Mouse (Mus musculus) CH12.LX (cell line): ENCODE measurements around the gene 1600014C10Rik. TPM values are rescaled to one million over a fixed set of nuclear protein-coding genes. Genes with fewer than 3 reads are reported as not detected.

Experiments used
- DNase-seq: peaks from one replicate; pipeline ENCODE4 v3.0.0-alpha.2; 2013; ENCODE audit errors: extremely low read depth
- H3K27ac ChIP-seq: 2 replicates; pipeline ENCODE4 v1.5.1; 2012; ENCODE audit warnings: low read depth, mild to moderate bottlenecking, control low read depth, moderate library complexity; ENCODE audit not compliant: insufficient read depth
- H3K27me3 ChIP-seq: replicated peaks from 2 replicates; pipeline ENCODE3; 2012; ENCODE audit warnings: inconsistent platforms
- H3K36me3 ChIP-seq, 2 experiments: replicated peaks in 1 of 2; 2 replicates each; pipeline versions ENCODE3 to v1.6.1; 2012; ENCODE audit warnings: inconsistent platforms in 1 of 2, low read length in 1 of 2, mild to moderate bottlenecking in 1 of 2, mixed read lengths in 1 of 2, moderate library complexity in 1 of 2; ENCODE audit not compliant: control insufficient read depth in 1 of 2, insufficient read depth in 1 of 2
- H3K4me1 ChIP-seq, 2 experiments: 2 replicates each; pipeline ENCODE4 v1.6.1; 2012; ENCODE audit warnings: inconsistent platforms in 1 of 2, moderate library complexity in 1 of 2; ENCODE audit not compliant: insufficient read depth in 2 of 2, control insufficient read depth in 1 of 2
- H3K4me2 ChIP-seq: 2 replicates; pipeline ENCODE4 v1.6.1; 2012; ENCODE audit warnings: low read depth, mild to moderate bottlenecking, control low read depth; ENCODE audit not compliant: poor library complexity, insufficient read depth, severe bottlenecking
- H3K4me3 ChIP-seq, 3 experiments: fragments of 150-350 bp in 1 of 3; sonication (generic) in 1 of 3; replicated peaks in 1 of 3; 2 replicates each; pipeline versions ENCODE3 to v1.5.1; 2011 to 2012; ENCODE audit warnings: low read depth in 2 of 3, low read length in 2 of 3, mild to moderate bottlenecking in 2 of 3, moderate library complexity in 2 of 3, control low read depth in 1 of 3, improper control_type of control experiment in 1 of 3, inconsistent platforms in 1 of 3, mixed read lengths in 1 of 3; ENCODE audit not compliant: poor library complexity in 1 of 3
- H3K79me2 ChIP-seq: replicated peaks from 2 replicates; pipeline ENCODE4 v1.6.1; 2012; ENCODE audit warnings: mild to moderate bottlenecking, moderate library complexity; ENCODE audit not compliant: control insufficient read depth, poor library complexity, insufficient read depth, severe bottlenecking; ENCODE audit errors: extremely low read depth
- H3K9ac ChIP-seq: 2 replicates; pipeline ENCODE4 v1.6.1; 2012; ENCODE audit warnings: low read depth, mild to moderate bottlenecking, control low read depth, moderate library complexity; ENCODE audit not compliant: insufficient read depth
- H3K9me3 ChIP-seq: replicated peaks from 2 replicates; pipeline ENCODE3; 2012; ENCODE audit warnings: low read length, inconsistent platforms, mixed read lengths
- BHLHE40 ChIP-seq: IDR thresholded peaks from 2 replicates; pipeline ENCODE4 v1.6.1; 2011; ENCODE audit warnings: mild to moderate bottlenecking, low read depth, low read length, improper control_type of control experiment
- CHD1 ChIP-seq: IDR thresholded peaks from 2 replicates; pipeline ENCODE4 v1.6.1; 2012; ENCODE audit warnings: low read depth, low read length, improper control_type of control experiment, inconsistent platforms
- CHD2 ChIP-seq: IDR thresholded peaks from 2 replicates; pipeline ENCODE4 v1.6.1; 2011; ENCODE audit warnings: low read length, improper control_type of control experiment
- CTCF ChIP-seq, 2 experiments: IDR thresholded peaks in 1 of 2; conservative IDR thresholded peaks in 1 of 2; 2 replicates each; pipeline ENCODE4 v1.5.1; 2011 to 2012; ENCODE audit warnings: low read depth in 2 of 2, low read length in 2 of 2, improper control_type of control experiment in 1 of 2, inconsistent platforms in 1 of 2, mild to moderate bottlenecking in 1 of 2, moderate library complexity in 1 of 2
- E2F4 ChIP-seq: IDR thresholded peaks from 2 replicates; pipeline ENCODE4 v1.6.1; 2011; ENCODE audit warnings: low read depth, low read length, improper control_type of control experiment; ENCODE audit not compliant: insufficient replicate concordance
- EP300 ChIP-seq: IDR thresholded peaks from 2 replicates; pipeline ENCODE4 v1.6.1; 2011; ENCODE audit warnings: low read length, improper control_type of control experiment
- GABPA ChIP-seq: IDR thresholded peaks from 2 replicates; pipeline ENCODE4 v1.6.1; 2012; ENCODE audit warnings: low read depth, low read length, improper control_type of control experiment, inconsistent platforms; ENCODE audit not compliant: insufficient replicate concordance
- HCFC1 ChIP-seq: IDR thresholded peaks from 2 replicates; pipeline ENCODE4 v1.6.1; 2012; ENCODE audit warnings: low read depth, mild to moderate bottlenecking, inconsistent platforms, low read length, improper control_type of control experiment
- KAT2A ChIP-seq: IDR thresholded peaks from 2 replicates; pipeline ENCODE4 v1.6.1; 2012; ENCODE audit warnings: low read length, improper control_type of control experiment, inconsistent platforms; ENCODE audit not compliant: insufficient replicate concordance
- MAFK ChIP-seq: IDR thresholded peaks from 2 replicates; pipeline ENCODE4 v1.6.1; 2011; ENCODE audit warnings: low read length, improper control_type of control experiment; ENCODE audit not compliant: insufficient replicate concordance
- MAX ChIP-seq: IDR thresholded peaks from 2 replicates; pipeline ENCODE4 v1.6.1; 2011; ENCODE audit warnings: low read length, improper control_type of control experiment
- MAZ ChIP-seq: IDR thresholded peaks from 2 replicates; pipeline ENCODE4 v1.6.1; 2012; ENCODE audit warnings: low read depth, mild to moderate bottlenecking, inconsistent platforms, low read length, improper control_type of control experiment, moderate library complexity
- MXI1 ChIP-seq: IDR thresholded peaks from 2 replicates; pipeline ENCODE4 v1.6.1; 2011; ENCODE audit warnings: mild to moderate bottlenecking, low read depth, low read length, improper control_type of control experiment
- MYC ChIP-seq: IDR thresholded peaks from 2 replicates; pipeline ENCODE4 v1.6.1; 2011; ENCODE audit warnings: low read depth, mild to moderate bottlenecking, improper control_type of control experiment, low read length
- NELFE ChIP-seq: IDR thresholded peaks from 2 replicates; pipeline ENCODE4 v1.6.1; 2011; ENCODE audit warnings: low read depth, low read length, improper control_type of control experiment
- POLR2AphosphoS2 ChIP-seq: IDR thresholded peaks from 2 replicates; pipeline ENCODE4 v1.6.1; 2011; ENCODE audit warnings: low read depth, low read length, improper control_type of control experiment
- RAD21 ChIP-seq: IDR thresholded peaks from 2 replicates; pipeline ENCODE4 v1.6.1; 2011; ENCODE audit warnings: low read depth, mild to moderate bottlenecking, low read length, improper control_type of control experiment, moderate library complexity
- RCOR1 ChIP-seq: conservative IDR thresholded peaks from 2 replicates; pipeline ENCODE4 v1.6.1; 2012; ENCODE audit warnings: low read depth, mild to moderate bottlenecking, inconsistent platforms, low read length, improper control_type of control experiment
- SIN3A ChIP-seq: IDR thresholded peaks from 2 replicates; pipeline ENCODE4 v1.6.1; 2012; ENCODE audit warnings: low read length, improper control_type of control experiment, inconsistent platforms
- SMC3 ChIP-seq: IDR thresholded peaks from 2 replicates; pipeline ENCODE4 v1.6.1; 2011; ENCODE audit warnings: low read depth, low read length, improper control_type of control experiment
- UBTF ChIP-seq: IDR thresholded peaks from 2 replicates; pipeline ENCODE4 v1.6.1; 2012; ENCODE audit warnings: low read depth, mild to moderate bottlenecking, inconsistent platforms, low read length, improper control_type of control experiment, moderate library complexity
- USF1 ChIP-seq: IDR thresholded peaks from 2 replicates; pipeline ENCODE4 v1.6.1; 2014; ENCODE audit warnings: low read depth, mild to moderate bottlenecking, inconsistent platforms, low read length, improper control_type of control experiment
- dilution Hi-C: fragments of 300-500 bp; cut with MboI; formaldehyde crosslinking; loops from 2 replicates; pipeline ENCODE4 v1.14.3; 2020; ENCODE audit warnings: low sequenced_read_pairs; ENCODE audit not compliant: extremely low pct_unique_long_range_greater_than_20kb, extremely low pct_ligation_motif_present
- in situ Hi-C: fragments of 300-500 bp; cut with MboI; formaldehyde crosslinking; loops from 3 replicates; pipeline ENCODE4 v1.14.3; 2019; ENCODE audit warnings: low sequenced_read_pairs, low pct_ligation_motif_present, low pct_unique_long_range_greater_than_20kb, mixed read lengths
- polyA plus RNA-seq: library from polyadenylated mRNA; unstranded; fragments of >175 nt; gene quantifications from 2 replicates; pipeline ENCODE4 v1.2.1, GENCODE M21; 2012; ENCODE audit warnings: low read depth; ENCODE audit not compliant: insufficient read length
- total RNA-seq, 2 experiments: library from RNA; depleted of rRNA; stranded (reverse); fragments of 300-350 nt in 1 of 2; fragments of >200 nt in 1 of 2; gene quantifications; 2 replicates each; pipeline ENCODE4 v1.2.3; 2012 to 2014

1600014C10Rik gene
- total and polyA plus RNA-seq, 3 experiments = 7.4 to 10.6 (median 10.3) TPM

DNA sequence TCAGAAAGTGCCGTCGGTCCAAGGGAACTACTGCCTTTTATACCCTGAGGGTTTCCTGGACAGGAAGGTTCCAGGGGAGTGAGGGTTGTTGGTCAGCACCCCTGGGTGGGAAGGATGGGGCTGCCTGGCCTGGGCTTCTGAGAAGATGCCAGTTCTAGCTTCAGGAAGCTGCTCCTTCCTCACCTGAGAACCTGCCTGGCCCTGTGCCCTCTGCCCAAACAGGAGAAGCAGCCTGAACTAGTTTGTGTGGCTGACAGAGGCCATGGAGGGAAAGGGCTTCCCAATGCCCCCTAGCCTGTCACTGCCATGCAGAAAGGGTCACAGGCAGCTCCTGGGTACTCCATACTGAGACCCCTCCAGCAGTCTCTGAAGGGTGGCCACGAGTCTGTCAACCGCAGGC is 36.5 kb downstream of the 1600014C10Rik start:
- Histone ChIP-seq H3K4me3 (no peak overlapping the region), H3K27ac (no peak overlapping the region), H3K4me1 (peaks cover 12 to 27% of the 10 kb centered on the region in 2 experiments), H3K36me3 (no peaks in the 10 kb centered on the region), H3K79me2 (no peaks in the 10 kb centered on the region), H3K27me3 (peaks cover 7% of the 10 kb centered on the region), H3K9me3 (no peaks in the 10 kb centered on the region), H3K4me2 (no peak overlapping the region), H3K9ac (no peak overlapping the region)
- no peak for DNase-seq
- dilution Hi-C loops = no loop called here
- TF ChIP-seq MXI1 = no peak
- no peak for TF ChIP-seq KAT2A
- no peak for TF ChIP-seq POLR2AphosphoS2
- TF ChIP-seq MAX = no peak
- TF ChIP-seq GABPA = no peak
- TF ChIP-seq CTCF (conservative IDR thresholded peaks at IDR 0.05 in 1 of 2, IDR thresholded peaks at IDR 0.05 in 1 of 2; ENCODE audit: low read depth in 2 of 2, low read length in 2 of 2) = no peak
- TF ChIP-seq MAZ = no peak
- no peak for TF ChIP-seq MYC
- no peak for TF ChIP-seq CHD2
- no peak for TF ChIP-seq MAFK
- no peak for TF ChIP-seq RCOR1
- no peak for TF ChIP-seq UBTF
- no peak for TF ChIP-seq USF1
- no peak for TF ChIP-seq SIN3A
- TF ChIP-seq E2F4 = no peak
- TF ChIP-seq SMC3 = no peak
- no peak for TF ChIP-seq BHLHE40
- no peak for TF ChIP-seq CHD1
- in situ Hi-C loops = no loop called here

DNA sequence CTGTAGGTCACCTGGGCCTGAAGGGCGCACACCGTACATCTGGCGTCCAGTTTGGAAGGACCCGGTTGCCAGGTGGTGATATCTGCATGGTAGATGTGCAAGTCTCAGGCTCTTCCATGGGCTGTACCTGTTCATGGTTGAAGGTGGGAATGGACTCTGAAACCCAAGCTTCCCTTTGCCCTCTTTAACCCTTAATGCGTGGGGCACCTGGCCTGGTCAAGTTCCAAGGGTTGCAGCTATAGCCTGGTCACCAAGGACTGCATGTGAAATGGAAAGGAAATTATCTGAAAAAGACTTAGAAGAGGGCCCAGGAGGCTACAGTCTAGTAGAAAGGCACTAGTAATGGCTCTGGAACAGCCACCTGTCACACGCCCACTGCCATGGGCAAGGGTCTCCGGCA is 37.8 kb downstream of the 1600014C10Rik start:
- Histone ChIP-seq H3K4me3 (no peak overlapping the region), H3K4me2 (no peak overlapping the region), H3K27me3 (peaks cover 7% of the 10 kb centered on the region), H3K4me1 (peaks cover 7 to 18% of the 10 kb centered on the region in 2 experiments), H3K9ac (no peak overlapping the region), H3K79me2 (no peaks in the 10 kb centered on the region), H3K9me3 (no peaks in the 10 kb centered on the region), H3K36me3 (no peaks in the 10 kb centered on the region), H3K27ac (no peak overlapping the region)
- DNase-seq = no peak
- TF ChIP-seq NELFE (no peak), MAX (no peak), BHLHE40 (no peak), RAD21 (no peak), USF1 (no peak), HCFC1 (no peak), EP300 (no peak)
- dilution Hi-C loops (no loop called here), in situ Hi-C loops (no loop called here)
